Mouse (Mus musculus) embryonic fibroblast, embryonic 13.5 days (primary cell): ENCODE results near the gene Orai1.
"Not testable (repeated sequence)": the region's sequence is repeated elsewhere in the genome, so short reads cannot be mapped to it uniquely, and the experiment has no call there.

Experiments used
- CTCF ChIP-seq: IDR thresholded peaks from 2 replicates; pipeline ENCODE4 v1.5.1; 2011; ENCODE audit warnings: mild to moderate bottlenecking, control low read depth, low read length, moderate library complexity, borderline replicate concordance; ENCODE audit not compliant: insufficient read depth
- POLR2A ChIP-seq: IDR thresholded peaks from 2 replicates; pipeline ENCODE4 v1.6.1; 2011; ENCODE audit warnings: low read depth, mild to moderate bottlenecking, control low read depth, low read length, moderate library complexity

DNA sequence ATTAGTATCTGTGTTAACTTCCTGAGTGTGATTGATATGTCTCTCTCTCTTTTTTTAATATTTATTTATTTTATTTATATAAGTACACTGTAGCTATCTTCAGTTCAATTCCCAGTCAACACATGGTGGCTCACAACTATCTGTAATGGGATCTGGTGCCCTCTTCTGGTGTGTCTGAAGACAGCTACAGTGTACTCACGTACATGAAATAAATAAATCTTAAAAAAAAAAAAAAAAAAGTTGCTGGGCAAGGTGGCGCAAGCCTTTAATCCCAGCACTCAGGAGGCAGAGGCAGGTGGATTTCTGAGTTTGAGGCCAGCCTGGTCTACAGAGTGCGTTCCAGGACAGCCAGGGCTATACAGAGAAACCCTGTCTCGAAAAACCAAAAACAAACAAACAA, 40.2 kb upstream of the Orai1 start:
- not testable (repeated sequence) for TF ChIP-seq CTCF, POLR2A
